Mouse (Mus musculus) heart, adult 2 months (tissue): Measurements from ENCODE around the gene Tmem94.
A peak's percentile ranks its signal among the peaks of the same experiment; 100 is the strongest.

Experiments
- CTCF ChIP-seq: fragments of 200-600 bp; IDR thresholded peaks from 2 replicates; pipeline ENCODE4 v1.8.1; 2022; ENCODE audit warnings: antibody characterized with exemption, mild to moderate bottlenecking, moderate library complexity
- EP300 ChIP-seq: fragments of 200-500 bp; IDR thresholded peaks from 2 replicates; pipeline ENCODE4 v1.6.1; 2011; ENCODE audit warnings: low read depth, low read length, control low read depth; ENCODE audit not compliant: insufficient read depth
- POLR2A ChIP-seq: fragments of 200-500 bp; IDR thresholded peaks from 2 replicates; pipeline ENCODE4 v1.6.1; 2011; ENCODE audit warnings: mild to moderate bottlenecking, low read depth, low read length, control low read depth; ENCODE audit not compliant: insufficient read depth

DNA sequence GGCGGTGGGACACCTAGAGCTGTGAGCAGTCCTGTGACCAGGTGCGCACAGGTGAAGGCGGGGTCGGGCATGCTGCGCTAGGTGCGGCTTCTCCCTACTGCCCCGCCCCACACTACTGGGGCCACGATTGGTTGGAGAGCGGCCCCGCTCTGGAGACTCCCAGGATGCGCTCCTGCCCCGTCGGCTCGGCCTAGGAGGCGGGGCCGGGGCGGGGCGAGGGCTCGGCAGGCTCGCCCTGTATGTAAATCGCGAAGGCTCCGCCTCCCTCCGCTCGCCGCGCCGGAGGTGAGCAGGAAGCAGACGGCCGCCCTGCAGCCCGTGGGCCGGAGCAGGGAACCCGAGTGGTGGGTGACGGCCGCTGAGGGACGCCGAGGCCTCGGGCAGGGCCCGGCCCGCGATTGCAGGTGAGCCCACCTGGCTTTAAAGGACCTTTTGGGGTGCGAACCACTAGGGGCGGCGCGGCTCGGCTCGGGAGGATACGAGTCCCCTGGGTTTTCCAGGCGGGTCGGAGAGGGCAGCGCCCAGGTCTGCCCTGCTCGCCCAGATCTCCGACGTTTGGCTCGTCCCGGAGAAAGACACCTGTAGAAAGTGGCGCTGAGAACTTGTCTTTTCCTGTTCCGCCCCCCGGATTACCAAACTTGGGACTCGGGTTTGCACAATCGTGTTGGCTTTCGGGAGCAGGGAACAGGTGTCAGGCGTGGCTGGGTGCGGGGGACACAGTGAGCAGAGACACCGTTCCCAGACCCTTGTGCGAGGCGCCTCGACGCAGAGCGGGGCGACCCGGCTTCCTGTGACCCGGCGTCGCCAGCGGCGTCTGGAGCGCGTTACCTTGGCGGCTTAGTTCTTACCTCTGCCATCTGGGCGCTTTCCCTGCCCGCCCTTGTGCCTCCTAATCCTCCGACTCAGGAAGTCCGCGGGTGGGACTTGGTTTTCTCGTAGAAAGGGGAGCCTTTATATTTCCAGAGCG, 58.8 kb downstream of the Tmem94 start, which contains the start of gene Llgl2:
- peak; percentile 19; the same call in 1 of the 2 replicates for TF ChIP-seq CTCF
- no peak for TF ChIP-seq EP300
- TF ChIP-seq POLR2A: peak; percentile 74
